Comparison of ENCODE assay signal across 7 mouse cellular contexts in the genomic region with DNA sequence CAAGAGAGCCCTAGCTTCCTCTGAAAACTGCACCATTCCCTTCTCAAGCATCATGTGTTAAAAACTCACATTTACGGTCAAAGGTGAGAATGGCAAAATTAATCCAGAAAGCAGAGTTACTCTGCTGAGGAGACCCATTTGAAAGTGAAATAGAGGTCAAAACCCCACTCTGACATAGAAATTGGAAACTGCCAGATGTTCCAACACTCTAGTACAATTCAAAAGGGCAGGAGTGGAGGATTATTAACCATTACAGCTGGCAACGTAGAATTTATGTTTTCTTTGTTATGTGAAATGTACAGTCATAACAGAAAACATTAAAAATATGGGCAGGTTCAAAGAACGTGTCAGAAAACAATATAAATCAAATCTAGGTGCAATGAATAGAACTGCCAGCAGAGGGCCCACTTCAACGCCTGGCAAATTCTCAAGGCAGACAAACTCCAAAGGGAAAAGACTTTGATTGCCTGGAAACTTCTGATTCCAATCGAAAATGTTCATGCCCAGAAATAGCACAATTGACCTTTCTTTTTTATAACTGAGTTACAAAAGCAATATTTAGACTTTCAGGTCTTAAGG. TPM values are rescaled to one million over a fixed set of nuclear protein-coding genes. Genes with fewer than 3 reads are reported as not detected.
A peak's percentile ranks its signal among the peaks of the same experiment; 100 is the strongest.
DNase-seq lines count a peak whose midpoint lies in the region; ATAC-seq and TF ChIP-seq lines count a peak whose summit lies in the region.

No protein-coding gene starts in this region.

- no peaks in the 10 kb centered on the region for H3K4me1 ChIP-seq in midbrain, embryonic 11.5 days (ENCODE audit: control insufficient read depth, insufficient read depth, low read length)
- no peaks in the 10 kb centered on the region for H3K4me1 ChIP-seq in midbrain, embryonic 13.5 days (replicated peaks)

- POLR2A ChIA-PET in Patski (lab: Charles Lee) = interaction anchor here (0.7 kb wide), 1 partner anchor 119 kb away, joined by 5 read pairs; no protein-coding TSS in a partner anchor

- H3K9me3 ChIP-seq in midbrain, embryonic 11.5 days (ENCODE audit: control insufficient read depth, low read length) = no peaks in the 10 kb centered on the region
- no peaks in the 10 kb centered on the region for H3K9me3 ChIP-seq in midbrain, embryonic 13.5 days

- in situ Hi-C loops in Patski (cut with MboI; ENCODE audit: low pct_unique_long_range_greater_than_20kb) = loop anchor here (5.0 kb wide), 1 partner anchor 162 kb away; no protein-coding TSS in a partner anchor

- H3K4me2 ChIP-seq in midbrain, embryonic 11.5 days = no peak overlapping the region
- no peak overlapping the region for H3K4me2 ChIP-seq in midbrain, embryonic 13.5 days (replicated peaks)

- WGBS in midbrain, embryonic 11.5 days = 25% methylated on average over 5 of the region's 5 CpGs
- WGBS in midbrain, embryonic 13.5 days = 23% methylated on average over 5 of the region's 5 CpGs

- no peak overlapping the region for H3K9ac ChIP-seq in midbrain, embryonic 11.5 days (ENCODE audit: low read length)
- H3K9ac ChIP-seq in midbrain, embryonic 13.5 days (replicated peaks) = no peak overlapping the region

- peak; percentile 95 for DNase-seq in midbrain, embryonic 11.5 days (ENCODE audit: low spot score, missing footprints)
- no peak for DNase-seq in Patski (ENCODE audit: low read depth, low spot score)
- peak; percentile 39 to 64 for DNase-seq in cerebellum, postnatal 25 days
- peak; percentile 63 to 76 for DNase-seq in heart, postnatal 14 days
- DNase-seq in left cerebral cortex, postnatal 25 days (ENCODE audit: low spot score in 2 of 2) = peak; percentile 57 to 69
- peak; percentile 26 for DNase-seq in right cerebral cortex, adult 18-20 months

- CTCF ChIA-PET in Patski (lab: Charles Lee) = interaction anchor here (0.9 to 2.0 kb wide), 10 partner anchors 8 to 189 kb away, joined by 3 to 5 read pairs (median 4); no protein-coding TSS in a partner anchor

- H3K27ac ChIP-seq in midbrain, embryonic 11.5 days (ENCODE audit: low read depth, low read length) = no peak overlapping the region
- no peak overlapping the region for H3K27ac ChIP-seq in midbrain, embryonic 13.5 days

- ATAC-seq in midbrain, embryonic 11.5 days (ENCODE audit: low FRiP score) = no peak
- ATAC-seq in midbrain, embryonic 13.5 days = no peak
- ATAC-seq in Patski = no peak

- intact Hi-C loops in heart, postnatal 14 days (cut with DNase I) = loop anchor here (2.0 to 5.0 kb wide), 2 partner anchors 42 to 163 kb away; no protein-coding TSS in a partner anchor
- intact Hi-C loops in left cerebral cortex, postnatal 25 days (cut with DNase I) = loop anchor here (1.0 to 5.0 kb wide), 2 partner anchors 92 to 164 kb away; partner anchors contain the start of gene Lama4

- TF ChIP-seq CTCF in Patski (IDR thresholded peaks at IDR 0.05) = peak; percentile 79

- H3K36me3 ChIP-seq in midbrain, embryonic 11.5 days (ENCODE audit: control insufficient read depth, insufficient read depth, low read length) = no peaks in the 10 kb centered on the region
- no peaks in the 10 kb centered on the region for H3K36me3 ChIP-seq in midbrain, embryonic 13.5 days

- H3K4me3 ChIP-seq in midbrain, embryonic 11.5 days (ENCODE audit: low read depth, low read length) = no peak overlapping the region
- no peak overlapping the region for H3K4me3 ChIP-seq in midbrain, embryonic 13.5 days (replicated peaks)

- no peaks in the 10 kb centered on the region for H3K27me3 ChIP-seq in midbrain, embryonic 11.5 days (ENCODE audit: control insufficient read depth, insufficient read depth, low read length)
- H3K27me3 ChIP-seq in midbrain, embryonic 13.5 days = no peaks in the 10 kb centered on the region
- no peaks in the 10 kb centered on the region for H3K27me3 ChIP-seq in Patski

RNA-seq across cellular contexts. Expression of gene Rfpl4b, which starts 54.2 kb away (rescaled TPM):
- not detected in 2 replicates for polyA plus RNA-seq in midbrain, embryonic 11.5 days (2014; fragmentation: Nextera tagmentation; extraction: Ambion mirVana)
- polyA plus RNA-seq in midbrain, embryonic 13.5 days (2015; fragmentation: Nextera tagmentation; extraction: Ambion mirVana) = not detected in 2 replicates
- not detected for polyA plus RNA-seq in Patski (2021)
- not detected for total RNA-seq in heart, postnatal 14 days (2021)
- total RNA-seq in left cerebral cortex, postnatal 25 days (2021) = not detected
